Mouse (Mus musculus) bone marrow macrophage, adult 2 months (primary cell): ENCODE data around the gene Jtb. TPM values are rescaled to one million over a fixed set of nuclear protein-coding genes. Genes with fewer than 3 reads are reported as not detected.

Source experiments
- H3K27ac ChIP-seq: 2 replicates; pipeline ENCODE4 v1.5.1; 2012; ENCODE audit warnings: low read depth, low read length; ENCODE audit not compliant: insufficient read depth
- H3K4me1 ChIP-seq: 2 replicates; pipeline ENCODE4 v1.6.1; 2012; ENCODE audit warnings: low read length; ENCODE audit not compliant: control insufficient read depth, insufficient read depth
- H3K4me3 ChIP-seq: 2 replicates; pipeline ENCODE4 v1.5.1; 2012; ENCODE audit warnings: mild to moderate bottlenecking, low read length, moderate library complexity; ENCODE audit not compliant: insufficient read depth
- CTCF ChIP-seq: IDR thresholded peaks from 2 replicates; pipeline ENCODE4 v1.5.1; 2012; ENCODE audit warnings: low read depth, mild to moderate bottlenecking, low read length, moderate library complexity
- POLR2A ChIP-seq: IDR thresholded peaks from 2 replicates; pipeline ENCODE4 v1.6.1; 2012; ENCODE audit warnings: mild to moderate bottlenecking, low read depth, low read length, borderline replicate concordance
- polyA plus RNA-seq: library from polyadenylated mRNA; stranded (reverse); fragments of >200 nt; gene quantifications from 2 replicates; pipeline ENCODE4 v1.2.4, GENCODE M21; 2012; ENCODE audit not compliant: missing spikeins, insufficient read depth, insufficient read length

Jtb gene
- polyA plus RNA-seq, 1 experiment: 64.5 TPM

DNA sequence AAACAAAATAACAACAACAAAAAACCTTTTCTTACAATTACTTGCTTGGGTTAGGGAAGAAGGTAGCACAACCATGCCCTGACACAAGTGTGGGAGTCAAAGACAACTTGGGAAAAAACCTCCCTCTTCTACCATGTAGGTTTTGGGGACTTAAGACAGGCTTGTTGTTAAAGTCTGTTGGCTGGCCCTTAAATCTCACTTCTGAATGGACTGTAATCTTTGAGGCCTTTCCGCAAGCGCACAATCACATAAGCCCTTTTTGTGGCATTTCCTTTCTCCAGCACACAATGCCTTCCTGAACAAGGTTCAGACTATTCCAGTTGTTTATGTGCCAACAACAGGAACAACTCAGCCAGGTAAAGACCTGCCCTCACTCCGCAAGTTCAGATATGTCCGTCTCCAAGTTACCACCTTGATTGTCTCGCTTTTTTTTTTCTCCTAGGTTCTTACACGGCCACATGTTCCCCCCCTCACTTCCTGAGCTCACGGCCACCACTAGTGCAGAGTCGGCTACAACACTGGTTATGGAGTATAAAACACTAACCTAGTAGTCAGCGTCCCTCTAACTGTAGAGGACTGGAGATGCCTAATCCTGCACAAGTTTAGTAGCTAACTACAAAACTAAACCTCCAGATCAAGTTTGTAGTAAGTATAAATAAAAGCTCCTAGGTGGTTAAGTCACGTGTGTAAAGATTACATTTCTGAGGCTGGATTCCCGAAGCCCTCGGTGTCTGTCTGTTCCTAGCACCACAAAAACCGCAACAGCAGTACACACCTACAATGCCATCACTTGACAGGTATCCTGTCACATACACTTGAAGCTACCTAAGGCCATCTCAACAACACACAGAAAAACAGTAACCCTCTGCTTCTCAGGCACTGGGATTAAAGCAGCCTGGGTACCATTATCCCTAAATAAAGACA lies 19.7 kb upstream of the Jtb start:
- TF ChIP-seq CTCF: no peak
- no peak for TF ChIP-seq POLR2A
- H3K4me3 ChIP-seq: peak overlapping the region; percentile 68
- H3K4me1 ChIP-seq: peaks cover 14% of the 10 kb centered on the region
- H3K27ac ChIP-seq: no peak overlapping the region

DNA sequence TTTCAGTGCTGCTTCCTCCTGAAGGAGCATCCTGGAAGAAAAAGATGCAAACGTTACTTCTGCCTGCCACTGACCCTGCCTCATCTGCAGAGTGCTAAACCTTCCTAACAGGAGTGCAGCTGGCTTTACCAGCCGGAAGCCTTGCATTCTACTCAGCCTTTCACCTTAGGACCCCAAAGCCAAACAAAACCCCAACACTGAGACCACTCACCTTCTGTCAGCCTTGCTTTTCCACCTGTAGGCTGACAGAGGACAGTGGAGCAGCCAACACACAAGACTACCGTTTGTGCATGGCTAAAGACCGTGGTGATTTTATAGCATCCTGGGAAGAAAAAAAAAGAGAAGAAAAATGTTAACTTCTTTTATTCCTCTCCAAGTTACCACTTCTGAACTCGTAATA lies 18.7 kb upstream of the Jtb start:
- no peak overlapping the region for H3K27ac ChIP-seq
- peaks cover 14% of the 10 kb centered on the region for H3K4me1 ChIP-seq
- H3K4me3 ChIP-seq: peak overlapping the region; percentile 68
- TF ChIP-seq POLR2A (no peak), CTCF (no peak)

DNA sequence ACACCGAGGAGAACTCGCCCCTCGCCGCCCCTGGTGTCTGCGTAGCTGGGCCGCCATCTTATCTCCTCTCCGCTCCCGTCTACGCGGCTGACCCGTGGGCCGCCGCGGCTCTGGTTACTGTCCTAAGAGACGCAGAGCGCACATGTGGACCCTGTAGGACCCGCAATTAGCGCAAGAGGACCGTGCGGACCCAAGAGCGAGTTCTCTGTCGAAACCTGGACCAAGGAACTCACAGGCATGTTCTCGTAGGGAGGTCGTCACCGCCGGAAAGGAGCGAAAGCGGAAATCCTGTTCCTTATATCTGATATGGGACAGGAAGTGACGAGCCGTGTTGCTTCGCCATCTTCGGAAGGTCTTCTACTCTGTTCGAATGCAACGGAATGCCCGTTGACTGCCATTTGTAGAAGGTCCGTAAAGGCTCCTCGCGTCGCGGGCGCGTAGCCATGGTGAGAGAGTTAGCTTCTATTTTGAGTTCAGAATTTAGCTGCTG lies 18.0 kb upstream of the Jtb start, which contains the start of the genes Rps27 and Rab13:
TSS of gene Rps27 (minus strand) at position 275 of the 490 bp plus-strand sequence.
TSS of gene Rab13 (plus strand) at position 319 of the 490 bp plus-strand sequence.
- peak within 1 kb of the TSS; percentile 67 for H3K27ac ChIP-seq
- H3K4me1 ChIP-seq: peaks cover 14% of the 10 kb centered on the region
- TF ChIP-seq POLR2A (no peak; the same call in 1 of the 2 replicates), CTCF (no peak)
- H3K4me3 ChIP-seq: peak within 1 kb of the TSS; percentile 68

DNA sequence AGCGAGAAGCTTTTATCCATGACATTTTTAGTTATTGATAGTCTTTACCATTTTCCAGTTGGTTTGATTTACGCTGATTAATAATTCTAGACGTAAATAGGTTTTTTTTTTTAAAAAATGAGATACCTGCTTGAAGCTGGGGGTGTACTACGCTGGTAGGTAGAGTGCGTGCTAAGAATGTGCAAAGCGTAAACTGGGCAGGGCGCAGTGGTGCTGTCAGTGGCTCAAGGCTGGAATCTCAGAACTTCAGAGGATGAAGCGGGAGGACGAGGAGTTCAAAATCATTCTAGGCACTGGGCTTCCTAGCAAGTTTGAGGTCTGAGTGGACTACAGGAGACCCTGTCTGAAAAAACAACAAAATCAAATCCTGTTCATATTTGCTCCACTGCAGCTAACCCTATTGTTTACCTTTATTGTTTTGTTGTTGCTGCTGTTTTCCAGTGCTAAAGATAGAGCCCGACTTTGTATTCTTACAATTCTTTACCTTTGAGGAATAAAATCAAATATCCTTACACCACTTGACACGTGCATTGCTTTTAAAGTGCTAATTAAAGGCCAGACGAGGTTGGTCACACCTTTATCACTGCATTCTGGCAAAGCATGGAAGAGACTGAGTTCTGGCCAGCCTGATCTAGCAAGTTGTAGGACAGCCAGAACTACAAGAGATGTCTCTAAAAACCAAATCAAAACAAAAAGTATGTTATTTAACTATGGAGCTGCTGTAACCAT lies 17.3 kb upstream of the Jtb start:
- no peak overlapping the region for H3K27ac ChIP-seq
- no peak for TF ChIP-seq CTCF
- TF ChIP-seq POLR2A: no peak
- H3K4me3 ChIP-seq: peak overlapping the region; percentile 68
- H3K4me1 ChIP-seq: peaks cover 14% of the 10 kb centered on the region

DNA sequence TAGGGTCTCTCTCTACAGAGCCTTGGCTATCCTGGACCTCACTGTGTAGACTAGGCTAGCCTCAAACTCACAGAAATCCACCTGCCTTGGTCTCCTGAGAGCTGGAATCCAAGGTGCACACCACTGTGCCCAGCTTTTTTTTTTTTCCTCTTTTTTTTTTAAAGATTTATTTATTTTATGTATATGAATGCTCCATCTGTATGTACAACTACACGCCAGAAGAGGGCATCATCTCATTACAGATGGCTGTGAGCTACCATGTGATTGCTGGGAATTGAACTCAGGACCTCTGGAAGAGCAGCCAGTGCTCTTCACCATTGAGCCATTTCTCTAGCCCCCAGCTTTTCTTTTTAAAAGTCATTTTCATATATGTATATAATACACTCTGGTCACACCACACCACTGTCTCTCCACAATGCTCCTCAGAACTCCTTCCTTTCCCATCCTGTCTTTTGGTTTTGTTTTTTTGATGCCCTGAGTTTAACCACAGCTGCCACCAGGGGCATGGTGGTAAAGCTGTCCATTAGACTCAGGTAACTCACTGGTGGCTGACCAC lies 15.5 kb upstream of the Jtb start:
- TF ChIP-seq POLR2A (no peak), CTCF (no peak)
- Histone ChIP-seq H3K27ac (no peak overlapping the region), H3K4me1 (peaks cover 15% of the 10 kb centered on the region), H3K4me3 (no peak overlapping the region)

DNA sequence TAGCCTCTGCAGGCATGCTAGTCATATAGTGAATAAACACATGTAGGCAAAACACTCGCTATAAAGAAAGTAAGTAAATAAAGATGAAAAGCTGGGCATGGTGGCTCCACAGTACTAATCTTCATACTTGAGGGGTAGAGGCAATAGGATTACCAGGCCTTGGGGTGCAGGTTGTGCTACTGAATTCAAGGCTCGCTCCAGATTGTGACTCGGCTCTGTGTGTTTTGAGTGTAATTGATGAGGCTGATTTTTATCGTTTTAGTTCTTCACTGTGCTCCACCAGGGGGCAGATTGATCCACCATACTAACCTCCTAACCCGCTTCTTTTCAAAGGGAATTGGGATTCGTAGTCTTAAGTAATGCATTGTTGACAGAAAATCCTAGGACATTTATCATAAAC lies 11.3 kb upstream of the Jtb start:
- Histone ChIP-seq H3K4me1 (peaks cover 6% of the 10 kb centered on the region), H3K4me3 (peak overlapping the region; percentile 46), H3K27ac (0 out of 2 replicates have a peak overlapping the region, but pooled peaks have one; percentile 7)
- TF ChIP-seq POLR2A (no peak), CTCF (no peak)

DNA sequence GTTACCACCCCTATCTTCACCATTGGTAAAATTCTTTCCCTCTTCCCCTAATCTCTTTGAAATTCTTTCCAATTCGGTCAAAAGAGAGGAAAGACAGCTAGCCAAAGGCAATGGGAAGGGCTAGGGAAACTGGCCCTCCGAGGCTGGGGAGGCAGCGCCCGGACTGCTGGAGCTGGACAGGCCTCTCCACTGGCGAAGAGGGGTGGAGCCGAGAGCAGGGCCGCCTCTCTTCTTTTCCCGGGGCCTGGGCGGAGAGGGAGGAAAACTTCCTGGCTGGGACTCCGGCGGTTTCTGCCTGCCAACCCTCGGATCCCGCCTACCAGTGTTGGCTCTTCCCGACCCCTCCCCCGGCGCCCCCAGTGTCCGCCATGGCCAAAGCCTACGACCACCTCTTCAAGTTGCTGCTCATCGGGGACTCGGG lies 10.9 kb upstream of the Jtb start:
- peaks cover 6% of the 10 kb centered on the region for H3K4me1 ChIP-seq
- TF ChIP-seq CTCF: no peak
- no peak for TF ChIP-seq POLR2A
- peak overlapping the region; percentile 46 for H3K4me3 ChIP-seq
- peak overlapping the region; percentile 7; the same call in 1 of the 2 replicates for H3K27ac ChIP-seq

DNA sequence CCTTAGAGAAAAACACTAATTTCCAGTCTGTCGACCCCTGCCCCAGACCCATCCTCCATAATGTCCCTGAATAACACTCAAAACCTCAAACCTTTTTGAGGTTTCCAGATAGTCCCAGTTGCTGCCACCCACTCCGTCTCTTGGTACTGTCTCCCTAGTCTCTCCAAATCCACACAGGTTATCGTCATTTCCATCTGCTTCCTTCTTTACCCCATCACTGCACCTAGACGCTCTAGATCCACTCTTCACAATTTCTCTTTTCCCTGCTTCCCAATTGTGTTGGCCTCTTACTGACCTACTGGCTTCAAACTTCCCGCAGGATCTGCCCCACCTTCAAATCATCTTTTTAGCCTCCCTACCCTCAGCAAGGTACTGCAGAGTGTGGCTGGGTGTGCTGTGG lies 10.3 kb upstream of the Jtb start:
- no peak overlapping the region for H3K27ac ChIP-seq
- no peak overlapping the region for H3K4me3 ChIP-seq
- TF ChIP-seq POLR2A (no peak), CTCF (no peak)
- H3K4me1 ChIP-seq: peaks cover 6% of the 10 kb centered on the region

DNA sequence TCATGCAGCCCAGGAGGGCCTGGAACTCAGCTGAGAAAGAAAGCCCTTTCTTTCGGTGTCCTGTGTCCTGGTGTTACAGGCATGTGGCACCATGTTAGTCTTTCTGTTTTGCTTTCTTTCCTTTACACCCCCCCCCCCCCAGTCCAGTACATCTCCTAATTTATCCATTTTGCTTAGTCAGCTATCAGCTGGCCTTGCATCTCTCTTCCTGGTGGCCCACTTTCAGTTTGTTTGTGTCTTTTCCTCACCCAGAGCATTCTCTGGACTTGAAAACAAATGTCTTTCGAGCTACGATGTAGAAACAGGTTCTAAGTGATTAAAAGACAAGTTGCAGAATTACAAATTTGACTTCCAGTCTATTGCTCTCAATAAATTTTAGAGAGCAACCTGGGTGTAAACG lies 8.9 kb upstream of the Jtb start:
- H3K4me1 ChIP-seq: peaks cover 6% of the 10 kb centered on the region
- TF ChIP-seq CTCF: no peak
- no peak overlapping the region for H3K4me3 ChIP-seq

More for the DNA sequence above, 8.9 kb upstream of the Jtb start:
- H3K27ac ChIP-seq: no peak overlapping the region
